In the genomic region with DNA sequence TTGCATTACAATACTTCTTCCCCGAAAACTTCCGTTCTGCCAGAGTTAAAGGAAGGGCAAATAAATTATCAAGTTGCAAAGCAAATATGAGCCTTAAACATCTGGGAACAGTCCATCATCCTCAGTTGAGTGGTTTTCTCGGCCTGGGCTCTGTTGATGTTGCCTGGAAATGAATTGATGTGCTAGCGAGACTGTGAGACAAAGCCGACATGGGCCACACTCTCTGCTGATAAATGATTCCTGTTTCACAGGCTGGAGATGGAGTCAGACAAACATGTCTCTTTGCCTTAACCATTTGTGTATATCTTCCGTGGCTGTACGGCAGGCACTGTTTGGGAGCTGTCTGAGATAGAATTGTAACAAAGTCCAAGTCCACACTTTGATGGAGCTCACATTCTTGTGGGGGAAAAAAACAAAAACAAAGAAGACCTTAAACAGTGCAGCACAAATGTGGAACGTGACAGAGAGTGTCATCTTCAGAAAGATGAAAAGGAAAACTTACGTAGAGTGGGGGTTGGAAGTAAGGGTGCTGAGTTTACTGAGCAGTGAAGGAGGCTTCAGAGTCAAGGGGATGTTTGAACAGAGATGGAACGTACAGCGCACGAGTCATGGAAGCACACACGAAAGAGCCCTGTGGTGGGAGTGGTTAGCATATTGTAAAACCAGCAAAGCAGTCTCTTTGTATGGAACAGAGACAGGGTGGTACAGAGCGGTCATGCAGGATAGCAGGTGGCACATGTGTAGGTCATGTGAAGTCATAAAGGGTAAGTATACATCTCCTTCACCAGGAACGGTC, we compare ENCODE assay signal across 15 mouse cellular contexts.
"Had no signal": no experiment of that assay in that cellular context is flagged by ENCODE, and none has a peak within 500 bp of the region (broad histone marks: within the 10 kb centered on the region; RNA-seq: fewer than 3 reads in every experiment).

No protein-coding gene starts in this region.

- H3K9ac ChIP-seq: limb, embryonic 13.5 days; liver, embryonic 14.5 days; midbrain, embryonic 13.5 days; neural tube, embryonic 12.5 days had no signal

- H3K4me3 ChIP-seq: layer of hippocampus, adult 2 months; limb, embryonic 13.5 days; midbrain, embryonic 13.5 days; neural tube, embryonic 12.5 days had no signal

- H3K4me2 ChIP-seq: limb, embryonic 13.5 days; midbrain, embryonic 13.5 days; neural tube, embryonic 12.5 days had no signal

- H3K27ac ChIP-seq: layer of hippocampus, adult 2 months; limb, embryonic 13.5 days; liver, embryonic 14.5 days; midbrain, embryonic 13.5 days; neural tube, embryonic 12.5 days had no signal

- ATAC-seq: inflammation-experienced regulatory T-cells, adult 6 months; midbrain, embryonic 13.5 days had no signal

- H3K36me3 ChIP-seq: limb, embryonic 13.5 days; midbrain, embryonic 13.5 days; neural tube, embryonic 12.5 days had no signal

- H3K9me3 ChIP-seq: limb, embryonic 13.5 days; midbrain, embryonic 13.5 days; neural tube, embryonic 12.5 days had no signal

- H3K27me3 ChIP-seq: limb, embryonic 13.5 days; midbrain, embryonic 13.5 days; neural tube, embryonic 12.5 days had no signal

- H3K4me1 ChIP-seq: limb, embryonic 13.5 days; midbrain, embryonic 13.5 days; neural tube, embryonic 12.5 days had no signal

- DNase-seq: kidney, postnatal 36 days; left cerebral cortex, postnatal 4 days; lung, adult 18-20 months; lung, postnatal 14 days; retina, postnatal 1 day; right cerebral cortex, postnatal 4 days; spleen, adult 18-20 months; thymus, adult 18-20 months; thymus, postnatal 25 days had no signal
